Mouse (Mus musculus) heart, postnatal 4 days (tissue): ENCODE measurements around the gene Crybb2. TPM values are rescaled to one million over a fixed set of nuclear protein-coding genes. Genes with fewer than 3 reads are reported as not detected.
A peak's percentile ranks its signal among the peaks of the same experiment; 100 is the strongest.

ENCODE experiments used
- DNase-seq: peaks from one replicate; pipeline ENCODE4 v3.0.0; 2021
- total RNA-seq, 2 experiments: library from RNA; stranded (reverse); gene quantifications; 2 replicates each; pipeline ENCODE4 v1.2.3; 2021

The Crybb2 gene
- total RNA-seq, 2 experiments from 2014 or later = not detected

GRCm38 (mm10) chr5:113030082-113030481, 39.8 kb downstream of the Crybb2 start:
- no peak for DNase-seq

GRCm38 (mm10) chr5:113026706-113027105, 43.2 kb downstream of the Crybb2 start:
- no peak for DNase-seq

- DNase-seq = peak; percentile 77
Measured at GRCm38 (mm10) chr5:113024154-113024764, 45.7 kb downstream of the Crybb2 start.

- DNase-seq = no peak
Measured at GRCm38 (mm10) chr5:113018190-113018589, 51.7 kb downstream of the Crybb2 start.

- no peak for DNase-seq
Measured at GRCm38 (mm10) chr5:113017004-113017403, 52.9 kb downstream of the Crybb2 start.

GRCm38 (mm10) chr5:113015236-113016061, 54.5 kb downstream of the Crybb2 start, which contains the start of gene Grk3:
Gene Grk3 (minus strand): TSS chr5:113015791.
- peak; percentile 71 for DNase-seq

GRCm38 (mm10) chr5:113014808-113015235, 55.1 kb downstream of the Crybb2 start:
- peak; percentile 29 for DNase-seq

GRCm38 (mm10) chr5:113014111-113014807, 55.7 kb downstream of the Crybb2 start:
- DNase-seq = no peak

GRCm38 (mm10) chr5:113011926-113012325, 58.0 kb downstream of the Crybb2 start:
- DNase-seq = no peak

- DNase-seq = no peak
Measured at GRCm38 (mm10) chr5:113009183-113009820, 60.6 kb downstream of the Crybb2 start.

GRCm38 (mm10) chr5:113008496-113008895, 61.4 kb downstream of the Crybb2 start:
- no peak for DNase-seq

Other genes starting within 250 kb of the Crybb2 start
- 100 to 1,000 TPM; 194 to 208 TPM for gene Myo18b, start 173.8 kb downstream of the Crybb2 start, total RNA-seq
- 10 to 100 TPM; 16.9 to 19.8 TPM for gene Grk3, start 54.3 kb downstream of the Crybb2 start, total RNA-seq
- 1 to 10 TPM; 1.4 to 1.7 TPM for gene Crybb3, start 11.5 kb upstream of the Crybb2 start, total RNA-seq
- 10 to 100 TPM; 46.8 to 48.3 TPM for gene 2900026A02Rik, start 151.1 kb upstream of the Crybb2 start, total RNA-seq
- not detected for gene Tmem211, start 156.8 kb upstream of the Crybb2 start, total RNA-seq
- gene Sgsm1, start 240.7 kb upstream of the Crybb2 start, total RNA-seq = under 1 TPM; 0.77 to 0.86 TPM